Mouse (Mus musculus) cortical plate, adult 2 months (tissue): ENCODE measurements at regions not wholly inside any gene's neighbourhood (a gene's known extent, or its start where the extent isn't known, plus 50 kb on each side); places are given as distances from the start of the nearest gene placed in this dataset.

Experiments
- H3K27ac ChIP-seq: fragments of 200-500 bp; 2 replicates; pipeline ENCODE4 v1.5.1; 2012; ENCODE audit warnings: low read length, control low read depth, inconsistent platforms; ENCODE audit not compliant: insufficient read depth
- H3K4me1 ChIP-seq: fragments of 200-500 bp; 2 replicates; pipeline ENCODE4 v1.6.1; 2011; ENCODE audit warnings: low read length; ENCODE audit not compliant: control insufficient read depth, insufficient read depth
- H3K4me3 ChIP-seq: fragments of 200-500 bp; 2 replicates; pipeline ENCODE4 v1.5.1; 2011; ENCODE audit warnings: mild to moderate bottlenecking, low read length, control low read depth; ENCODE audit not compliant: insufficient read depth
- CTCF ChIP-seq: fragments of 200-500 bp; IDR thresholded peaks from 2 replicates; pipeline ENCODE4 v1.5.1; 2011; ENCODE audit warnings: mild to moderate bottlenecking, control low read depth, low read length; ENCODE audit not compliant: insufficient read depth; ENCODE audit errors: extremely low read depth
- POLR2A ChIP-seq: fragments of 200-500 bp; IDR thresholded peaks from 2 replicates; pipeline ENCODE4 v1.6.1; 2011; ENCODE audit warnings: mild to moderate bottlenecking, low read length, control low read depth; ENCODE audit not compliant: insufficient read depth; ENCODE audit errors: extremely low read depth

DNA sequence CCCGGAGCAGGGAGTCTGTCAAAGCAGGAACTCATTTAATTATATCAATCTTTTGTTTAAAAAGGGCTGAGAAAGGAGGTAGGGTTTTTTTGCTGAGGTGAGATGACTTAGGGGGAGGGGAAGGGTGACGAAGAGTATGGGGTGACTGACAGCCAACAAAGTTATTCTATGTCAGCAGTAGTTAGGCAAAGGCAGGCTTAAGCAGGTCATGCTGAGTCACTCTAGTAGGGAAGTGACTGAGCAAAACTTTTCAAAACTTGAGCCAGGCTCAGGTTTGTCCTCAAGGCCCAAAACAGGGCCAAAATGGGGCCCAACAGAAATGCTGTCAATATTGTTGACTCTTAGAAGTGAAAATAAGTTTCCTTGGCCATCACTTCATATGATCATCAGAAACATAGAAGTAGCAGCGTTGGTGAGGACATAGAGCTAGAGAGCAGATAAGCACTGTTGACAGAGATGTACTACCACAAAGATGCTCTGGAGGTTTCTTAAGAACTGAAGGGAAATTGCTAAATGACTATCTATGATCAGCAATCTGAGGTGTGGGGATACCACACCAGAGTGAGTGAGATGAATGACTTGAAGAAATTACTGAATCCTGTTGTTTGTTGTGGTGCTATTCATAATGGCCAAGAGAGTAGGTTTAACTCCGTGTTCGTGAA lies 273.6 kb downstream of the Myh15 start:
- Histone ChIP-seq H3K4me1 (no peaks in the 10 kb centered on the region), H3K27ac (no peak overlapping the region), H3K4me3 (no peak overlapping the region)
- TF ChIP-seq CTCF (no peak), POLR2A (no peak)

GRCm38 (mm10) chr16:49332107-49332722 lies 274.9 kb downstream of the Myh15 start:
- Histone ChIP-seq H3K27ac (no peak overlapping the region), H3K4me3 (no peak overlapping the region), H3K4me1 (no peaks in the 10 kb centered on the region)
- TF ChIP-seq POLR2A (no peak), CTCF (no peak)

DNA sequence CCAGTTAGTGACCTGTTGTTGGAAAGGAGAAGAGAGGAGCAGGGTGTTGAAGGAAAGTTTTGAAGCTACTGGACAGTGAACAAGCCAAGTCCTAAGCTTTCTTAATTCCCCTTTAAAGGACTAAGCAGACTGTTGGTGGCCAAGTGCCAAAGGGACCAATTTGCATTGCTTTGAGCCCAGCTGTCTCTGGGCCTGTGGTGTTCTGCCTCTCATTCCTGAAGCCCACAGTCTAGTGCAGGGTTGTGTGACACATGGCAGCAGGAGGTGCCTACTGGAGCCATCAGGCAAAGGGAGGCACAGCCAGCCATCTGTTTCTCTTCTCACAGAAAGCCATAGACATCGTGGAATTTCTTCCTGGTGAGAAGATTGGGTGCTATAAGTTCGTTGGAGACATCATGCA lies 278.6 kb downstream of the Myh15 start:
- TF ChIP-seq POLR2A (no peak), CTCF (no peak)
- Histone ChIP-seq H3K4me1 (no peaks in the 10 kb centered on the region), H3K27ac (no peak overlapping the region), H3K4me3 (no peak overlapping the region)

GRCm38 (mm10) chr16:49337948-49338347 lies 280.7 kb downstream of the Myh15 start:
- no peaks in the 10 kb centered on the region for H3K4me1 ChIP-seq
- H3K4me3 ChIP-seq, result no peak overlapping the region
- H3K27ac ChIP-seq, result no peak overlapping the region
- no peak for TF ChIP-seq POLR2A
- TF ChIP-seq CTCF, result no peak

GRCm38 (mm10) chr16:49358404-49358803 lies 301.1 kb downstream of the Myh15 start:
- H3K4me3 ChIP-seq, result no peak overlapping the region
- TF ChIP-seq CTCF, result no peak
- no peak for TF ChIP-seq POLR2A
- no peaks in the 10 kb centered on the region for H3K4me1 ChIP-seq
- H3K27ac ChIP-seq, result no peak overlapping the region

DNA sequence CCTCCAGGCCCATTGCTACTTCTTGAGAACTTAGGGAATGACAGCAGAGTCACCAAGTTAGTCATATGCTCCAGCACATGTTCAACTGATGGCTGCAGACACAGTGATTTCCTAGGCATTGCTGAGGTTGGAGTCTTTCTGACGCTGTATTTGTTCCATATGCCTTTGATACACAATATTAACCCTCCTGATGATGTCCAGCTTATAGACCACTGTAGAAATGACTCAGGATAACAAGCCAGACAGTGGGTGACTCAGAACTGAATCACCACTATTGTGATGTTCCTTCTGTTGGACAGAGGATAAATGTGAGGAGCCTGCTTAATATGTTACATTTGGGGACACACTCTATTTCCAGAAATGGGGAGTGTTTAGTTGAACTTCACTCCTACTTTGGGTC lies 304.4 kb downstream of the Myh15 start:
- H3K4me3 ChIP-seq, result no peak overlapping the region
- TF ChIP-seq POLR2A (no peak), CTCF (no peak)
- H3K27ac ChIP-seq, result no peak overlapping the region
- no peaks in the 10 kb centered on the region for H3K4me1 ChIP-seq

DNA sequence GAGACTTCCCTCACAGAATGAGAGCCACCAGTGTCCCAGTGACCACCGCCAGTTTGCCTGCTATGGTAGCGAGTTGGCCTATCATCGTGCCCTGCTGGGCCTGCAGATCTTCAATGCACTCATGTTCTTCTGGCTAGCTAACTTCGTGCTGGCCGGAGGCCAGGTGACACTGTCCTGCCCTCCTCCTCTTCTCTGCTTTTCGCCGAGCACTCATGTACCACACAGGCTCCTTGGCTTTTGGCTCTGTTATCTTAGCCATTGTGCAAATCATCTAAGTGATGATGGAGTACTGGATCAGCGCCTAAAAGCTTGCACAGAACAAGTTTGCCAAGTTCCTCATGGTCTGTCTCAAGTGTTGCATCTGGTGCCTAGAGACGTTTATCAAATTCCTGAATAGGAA lies 312.2 kb downstream of the Myh15 start:
- Histone ChIP-seq H3K4me3 (no peak overlapping the region), H3K27ac (no peak overlapping the region), H3K4me1 (no peaks in the 10 kb centered on the region)
- TF ChIP-seq CTCF, result no peak
- no peak for TF ChIP-seq POLR2A

- TF ChIP-seq POLR2A, result no peak
- no peak for TF ChIP-seq CTCF
- no peak overlapping the region for H3K27ac ChIP-seq
- H3K4me1 ChIP-seq, result no peaks in the 10 kb centered on the region
These were observed 317.8 kb downstream of the Myh15 start for GRCm38 (mm10) chr16:49375108-49375507.

GRCm38 (mm10) chr16:49378917-49379473 lies 320.0 kb upstream of the Ift57 start:
- no peak overlapping the region for H3K27ac ChIP-seq
- H3K4me3 ChIP-seq, result no peak overlapping the region
- no peaks in the 10 kb centered on the region for H3K4me1 ChIP-seq
- TF ChIP-seq POLR2A, result no peak
- TF ChIP-seq CTCF, result no peak

More at GRCm38 (mm10) chr16:49375108-49375507, 317.8 kb downstream of the Myh15 start:
- H3K4me3 ChIP-seq, result no peak overlapping the region

DNA sequence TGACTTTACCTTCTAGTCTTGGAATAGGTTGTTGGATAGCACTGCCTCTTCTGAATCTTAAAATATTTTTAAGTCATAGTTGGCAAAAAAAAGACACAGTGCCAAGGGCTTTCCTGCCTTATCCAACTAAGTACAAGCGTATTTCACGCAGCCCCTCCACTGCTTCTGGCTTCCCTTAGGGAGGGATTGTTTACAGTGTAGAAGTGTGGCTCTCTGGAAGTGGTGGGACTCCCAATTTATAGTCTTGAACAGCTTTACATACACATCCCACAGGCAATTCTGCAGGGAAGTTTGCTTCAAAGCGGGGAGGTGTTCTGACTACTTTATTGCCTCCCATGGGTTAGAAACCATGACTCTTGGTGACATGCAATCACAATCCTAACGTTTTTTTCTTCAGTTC lies 310.9 kb upstream of the Ift57 start:
- TF ChIP-seq POLR2A, result no peak
- TF ChIP-seq CTCF, result no peak
- H3K4me3 ChIP-seq, result no peak overlapping the region
- no peak overlapping the region for H3K27ac ChIP-seq
- no peaks in the 10 kb centered on the region for H3K4me1 ChIP-seq
